Mouse (Mus musculus) left cerebral cortex, postnatal 10 days (tissue): ENCODE data around the gene Smg8. TPM values are rescaled to one million over a fixed set of nuclear protein-coding genes. Genes with fewer than 3 reads are reported as not detected.

ENCODE experiments used
- DNase-seq, 2 experiments: peaks; one replicate each; pipeline ENCODE4 v3.0.0; 2021 to 2022; ENCODE audit warnings: low spot score in 2 of 2, mixed read lengths in 1 of 2; ENCODE audit errors: extremely low spot score in 1 of 2
- intact Hi-C: fragments of 180-260 bp; cut with DNase I; formaldehyde crosslinking; loops from one replicate; pipeline ENCODE4 v1.15.1; 2025
- total RNA-seq, 2 experiments: library from RNA; stranded (reverse); gene quantifications; 2 replicates each; pipeline ENCODE4 v1.2.3; 2021

Smg8 gene
- total RNA-seq, result 10 to 100 TPM; 15.4 to 15.8 TPM

- DNase-seq, result peak; percentile 75 to 86
- intact Hi-C loops, result no loop called here
Observed at GRCm38 (mm10) chr11:87086290-87086984, at the start of gene Smg8. TSS of gene Smg8 (minus strand) at chr11:87086774.

GRCm38 (mm10) chr11:87136233-87136632 lies 49.7 kb upstream of the Smg8 start:
- DNase-seq, result peak in 1 of 2 experiments; percentile 24
- intact Hi-C loops, result no loop called here

GRCm38 (mm10) chr11:87126824-87127816 lies 40.5 kb upstream of the Smg8 start, which contains the start of gene Trim37:
TSS of gene Trim37 (plus strand) at chr11:87127077.
- intact Hi-C loops, result no loop called here
- DNase-seq, result peak; percentile 85 to 93

GRCm38 (mm10) chr11:87126281-87126823 lies 39.8 kb upstream of the Smg8 start:
- intact Hi-C loops, result no loop called here
- DNase-seq, result no peak

GRCm38 (mm10) chr11:87125562-87125961 lies 39.0 kb upstream of the Smg8 start:
- intact Hi-C loops, result no loop called here
- no peak for DNase-seq

- intact Hi-C loops, result no loop called here
- no peak for DNase-seq
Observed at GRCm38 (mm10) chr11:87121864-87122263, 35.3 kb upstream of the Smg8 start.

- DNase-seq, result no peak
- intact Hi-C loops, result no loop called here
Observed at GRCm38 (mm10) chr11:87110172-87110909, 23.8 kb upstream of the Smg8 start.

GRCm38 (mm10) chr11:87109519-87110171 lies 23.1 kb upstream of the Smg8 start:
- DNase-seq, result peak in 1 of 2 experiments; percentile 34

GRCm38 (mm10) chr11:87108755-87109518 lies 22.4 kb upstream of the Smg8 start, which contains the start of gene Ska2:
TSS of gene Ska2 (plus strand) at chr11:87109234.
- peak; percentile 98 for DNase-seq
- intact Hi-C loops, result no loop called here

More at GRCm38 (mm10) chr11:87109519-87110171, 23.1 kb upstream of the Smg8 start:
- intact Hi-C loops, result no loop called here

- intact Hi-C loops, result no loop called here
- no peak for DNase-seq
Observed at GRCm38 (mm10) chr11:87108409-87108754, 21.8 kb upstream of the Smg8 start, which contains the start of gene Prr11. TSS of gene Prr11 (minus strand) at chr11:87108708.

GRCm38 (mm10) chr11:87087142-87087541 lies 568 bp upstream of the Smg8 start:
- no peak for DNase-seq
- intact Hi-C loops, result no loop called here

- intact Hi-C loops, result no loop called here
- no peak for DNase-seq
Observed at GRCm38 (mm10) chr11:87085461-87085860, 1.1 kb downstream of the Smg8 start.

- intact Hi-C loops, result no loop called here
- no peak for DNase-seq
Observed at GRCm38 (mm10) chr11:87083712-87084111, 2.9 kb downstream of the Smg8 start.

GRCm38 (mm10) chr11:87073866-87074440 lies 12.6 kb downstream of the Smg8 start, which contains the start of gene Gdpd1:
TSS of gene Gdpd1 (minus strand) at chr11:87074062.
- peak; percentile 89 to 93 for DNase-seq
- intact Hi-C loops, result no loop called here

GRCm38 (mm10) chr11:87073343-87073865 lies 13.2 kb downstream of the Smg8 start:
- intact Hi-C loops, result no loop called here
- DNase-seq, result peak; percentile 61 to 83

- intact Hi-C loops, result no loop called here
- DNase-seq, result no peak
Observed at GRCm38 (mm10) chr11:87062087-87062486, 24.5 kb downstream of the Smg8 start.

- no peak for DNase-seq
- intact Hi-C loops, result no loop called here
Observed at GRCm38 (mm10) chr11:87060410-87060809, 26.2 kb downstream of the Smg8 start.
